Mouse (Mus musculus) heart, adult 8-10 months (tissue): ENCODE data around the gene Gm26657. TPM values are rescaled to one million over a fixed set of nuclear protein-coding genes. Genes with fewer than 3 reads are reported as not detected.
A peak's percentile ranks its signal among the peaks of the same experiment; 100 is the strongest.

Experiments
- DNase-seq: peaks from one replicate; pipeline ENCODE4 v3.0.0; 2022; ENCODE audit warnings: low spot score
- total RNA-seq, 4 experiments: library from RNA; stranded (reverse); gene quantifications; 2 replicates each; pipeline ENCODE4 v1.2.4; 2022

Gm26657 gene
- total RNA-seq, 4 experiments from 2014 or later = not detected

- no peak for DNase-seq
These were observed 17.8 kb downstream of the Gm26657 start for GRCm38 (mm10) chr4:56757693-56758092.

- peak; percentile 39 for DNase-seq
These were observed 28.0 kb downstream of the Gm26657 start for GRCm38 (mm10) chr4:56767861-56768284.

- peak; percentile 31 for DNase-seq
These were observed 29.0 kb downstream of the Gm26657 start for GRCm38 (mm10) chr4:56768913-56769312.

GRCm38 (mm10) chr4:56771065-56771464 is 31.2 kb downstream of the Gm26657 start:
- no peak for DNase-seq

Other genes with a start within 250 kb of the Gm26657 start
- not detected for gene Actl7b, start 1.4 kb downstream of the Gm26657 start, total RNA-seq
- not detected for gene Actl7a, start 3.3 kb downstream of the Gm26657 start, total RNA-seq
- 10 to 100 TPM; 20.0 to 22.7 (median 21.4) TPM for gene Elp1, start 62.3 kb downstream of the Gm26657 start, total RNA-seq
- gene Fam206a, start 62.3 kb downstream of the Gm26657 start, total RNA-seq = 1 to 10 TPM; 1.8 to 3.3 (median 2.3) TPM
- gene Ctnnal1, start 125.1 kb downstream of the Gm26657 start, total RNA-seq = 10 to 100 TPM; 18.1 to 47.5 (median 30.1) TPM
- 100 to 1,000 TPM in 1 of 4 experiments, 10 to 100 TPM in 3; 84.8 to 104 (median 93.0) TPM for gene Tmem245, start 207.4 kb downstream of the Gm26657 start, total RNA-seq